Mouse (Mus musculus): Measurements from ENCODE around the gene Bco1.

- no peak for TF ChIP-seq CTCF (IDR thresholded peaks at IDR 0.05)
- TF ChIP-seq POLR2A (IDR thresholded peaks at IDR 0.05; ENCODE audit: insufficient read depth, low read depth, low read length) = no peak
- TF ChIP-seq EP300 (IDR thresholded peaks at IDR 0.05; ENCODE audit: insufficient read depth, low read depth, low read length) = no peak
These were observed 71.7 kb downstream of the Bco1 start for GRCm38 (mm10) chr8:117167243-117167883.

Data from heart, adult 2 months (tissue).